Mouse (Mus musculus) 3134 (cell line): Measurements from ENCODE around the gene Gm9803.
A peak's percentile ranks its signal among the peaks of the same experiment; 100 is the strongest.
"Not testable (repeated sequence)": the region's sequence is repeated elsewhere in the genome, so short reads cannot be mapped to it uniquely, and the experiment has no call there.

ENCODE experiments used
- DNase-seq: peaks from one replicate; pipeline ENCODE4 v3.0.0-alpha.2; 2011; ENCODE audit warnings: low spot score; ENCODE audit not compliant: insufficient read length; ENCODE audit errors: extremely low read depth

Gm9803 gene

DNA sequence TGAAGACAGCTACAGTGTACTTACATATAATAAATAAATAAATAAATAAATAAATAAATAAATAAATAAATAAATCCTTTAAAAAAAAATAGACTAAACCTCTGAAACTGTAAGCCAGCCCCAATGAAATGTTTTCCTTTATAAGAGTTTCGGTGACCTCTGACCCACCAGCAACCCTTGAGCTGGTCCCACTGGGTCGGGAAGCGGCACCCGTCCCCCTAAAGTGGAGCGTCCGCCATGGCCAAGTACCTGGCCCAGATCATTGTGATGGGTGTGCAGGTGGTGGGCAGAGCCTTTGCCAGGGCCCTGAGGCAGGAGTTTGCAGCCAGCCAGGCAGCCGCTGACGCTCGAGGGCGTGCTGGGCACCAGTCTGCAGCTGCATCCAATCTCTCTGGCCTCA is at the start of gene Gm9803:
Gene Gm9803 (plus strand): TSS at position 154 of the 400 bp plus-strand sequence.
- DNase-seq = not testable (repeated sequence)

DNA sequence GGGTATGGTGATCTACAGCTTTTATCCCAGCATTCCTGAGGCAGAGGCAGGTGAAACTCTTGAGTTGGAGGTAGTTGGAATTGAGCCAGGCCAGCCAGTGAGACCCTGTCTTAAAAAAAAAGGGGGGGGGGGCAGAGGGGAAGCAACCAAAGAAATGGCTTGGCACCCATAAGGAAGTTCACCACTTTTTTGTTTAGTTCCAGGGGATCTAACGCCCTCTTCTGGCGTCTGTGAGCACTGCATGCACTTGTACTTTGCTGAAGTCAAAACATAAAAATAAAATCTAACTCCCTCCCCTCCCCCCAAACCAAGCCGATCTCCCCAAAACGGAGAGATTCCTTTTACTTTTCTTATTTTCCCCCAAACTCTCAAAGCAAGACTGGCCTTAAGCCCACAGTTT is 48.5 kb upstream of the Gm9803 start:
- no peak for DNase-seq

GRCm38 (mm10) chr10:43477459-43477858 is 46.4 kb upstream of the Gm9803 start:
- no peak for DNase-seq

- peak; percentile 32 for DNase-seq
Measured at GRCm38 (mm10) chr10:43477865-43478681, 45.8 kb upstream of the Gm9803 start.

GRCm38 (mm10) chr10:43478751-43479435 is 45.0 kb upstream of the Gm9803 start, which contains the start of gene Bend3:
Gene Bend3, plus strand, starts transcription at chr10:43478831.
- DNase-seq = peak; percentile 22

DNA sequence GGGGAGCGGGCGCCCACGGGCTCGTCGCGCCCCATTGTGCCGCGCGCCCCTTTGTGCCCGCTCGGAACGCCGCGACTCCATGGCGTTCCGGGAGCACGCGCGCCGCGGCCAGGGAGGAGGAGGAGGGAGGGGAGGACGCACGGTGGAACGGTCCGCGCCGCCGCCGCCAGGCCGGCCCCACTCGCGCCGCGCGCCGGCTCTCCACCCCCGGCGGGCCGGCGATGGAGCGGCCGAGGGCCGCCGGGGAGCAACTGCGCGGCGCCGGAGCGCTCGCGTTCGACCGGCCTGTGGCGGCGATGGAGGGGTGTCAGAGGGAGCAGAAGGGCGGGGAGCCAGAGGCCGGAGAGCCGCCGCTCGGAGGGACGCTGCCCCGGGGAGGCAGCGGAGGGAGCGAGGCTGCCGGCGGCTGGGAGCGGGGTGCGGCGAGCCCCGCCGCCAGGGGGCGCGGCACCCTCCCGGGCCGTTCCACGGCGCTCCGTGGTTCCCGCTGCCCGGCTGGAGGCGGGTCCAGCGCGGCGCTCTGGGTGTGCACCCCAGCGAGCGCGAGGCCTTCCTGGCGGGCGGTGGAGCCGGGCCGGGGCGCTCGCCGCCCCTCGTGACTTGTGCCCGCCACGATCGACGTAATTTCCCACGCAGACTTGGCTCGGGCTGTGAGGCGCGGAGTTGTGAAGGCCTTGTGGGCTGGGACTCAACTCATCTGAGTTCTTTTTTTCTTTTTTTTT is 44.3 kb upstream of the Gm9803 start:
- peak; percentile 91 for DNase-seq

DNA sequence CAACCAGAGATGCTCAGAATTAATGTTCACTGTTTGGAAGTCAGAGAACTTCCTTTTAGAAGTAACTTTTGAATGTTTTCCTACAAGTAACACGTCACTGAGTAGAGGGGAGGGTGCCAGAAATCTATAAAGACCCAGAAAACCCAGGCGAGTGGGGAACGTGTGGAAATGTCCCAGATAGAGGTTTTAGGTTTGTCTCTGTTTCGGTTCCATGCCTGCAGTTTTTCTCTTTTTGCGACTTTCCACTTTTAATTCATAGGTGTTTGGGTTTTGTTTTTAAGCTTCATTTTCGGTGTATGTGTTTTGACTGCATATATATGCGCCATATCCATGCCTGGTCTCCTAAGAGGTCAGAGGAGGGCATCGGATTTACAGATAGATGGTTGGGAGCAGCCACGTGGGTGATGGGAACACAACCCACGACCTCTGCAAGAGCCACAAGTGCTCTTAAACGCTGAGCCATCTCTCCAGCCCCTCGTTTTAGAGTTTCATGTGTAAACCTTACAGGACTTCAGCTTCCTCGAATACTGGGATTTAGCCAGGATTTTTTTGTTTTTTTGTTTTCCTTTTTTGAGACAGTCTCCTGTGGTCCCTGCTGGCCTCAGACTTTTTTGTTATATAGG is 43.5 kb upstream of the Gm9803 start:
- no peak for DNase-seq

- DNase-seq = no peak
Measured at GRCm38 (mm10) chr10:43481179-43481578, 42.7 kb upstream of the Gm9803 start.

- DNase-seq = no peak
Measured at GRCm38 (mm10) chr10:43482021-43482420, 41.9 kb upstream of the Gm9803 start.

DNA sequence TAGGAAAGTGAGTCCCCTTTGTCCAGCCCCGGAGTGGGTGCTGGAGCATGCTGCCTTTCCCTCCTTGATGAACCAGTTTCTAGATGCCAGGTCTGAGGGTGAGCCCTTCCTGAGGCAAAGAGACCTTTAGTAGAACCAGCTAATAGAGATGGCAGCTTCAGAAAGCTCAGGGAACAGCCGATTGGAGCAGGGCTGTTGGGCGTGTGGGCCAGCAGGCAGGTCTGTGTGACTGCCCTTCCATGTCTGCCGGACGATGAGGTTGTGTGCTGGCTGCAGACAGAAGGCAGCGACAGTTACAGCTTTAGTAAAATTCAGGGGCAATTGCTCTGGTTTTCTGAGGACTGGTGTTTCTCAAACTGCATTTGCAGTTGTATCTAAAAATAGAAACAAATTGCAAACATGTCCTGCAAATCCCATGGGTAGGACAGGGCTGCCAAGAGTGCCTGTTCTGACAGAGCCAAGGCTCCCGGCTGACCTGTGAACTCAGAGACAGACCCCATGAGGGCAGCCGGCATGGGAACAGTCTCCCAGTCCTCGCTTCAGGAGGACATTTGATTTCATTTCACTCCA is 40.4 kb upstream of the Gm9803 start:
- no peak for DNase-seq

DNA sequence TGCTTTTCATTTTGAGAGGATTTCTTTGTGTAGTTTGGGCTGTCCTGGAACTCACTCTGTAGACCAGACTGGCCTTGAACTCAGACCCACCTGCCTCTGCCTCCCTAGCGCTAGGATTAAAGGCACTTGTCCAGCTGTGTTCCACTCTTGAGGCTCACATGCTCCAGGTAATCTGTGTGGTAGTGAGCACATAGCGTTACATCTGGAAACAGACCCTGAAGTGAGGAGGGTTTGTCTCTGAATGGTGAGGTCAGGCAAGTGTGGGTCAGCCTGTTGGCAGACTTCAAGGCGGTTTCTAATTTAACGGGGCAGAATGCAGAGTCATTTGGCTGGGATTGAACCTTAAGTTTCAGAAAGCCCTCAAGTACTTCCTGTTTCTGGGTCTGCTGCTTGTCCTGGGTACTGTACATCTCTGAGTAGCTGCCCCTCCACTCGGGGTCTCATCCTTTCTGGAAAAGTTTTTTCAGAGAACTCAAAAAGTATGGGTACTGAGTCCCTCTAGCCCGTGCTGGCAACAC is 38.1 kb upstream of the Gm9803 start:
- no peak for DNase-seq

- DNase-seq = no peak
Measured at GRCm38 (mm10) chr10:43487441-43488010, 36.4 kb upstream of the Gm9803 start.

GRCm38 (mm10) chr10:43488258-43488657 is 35.6 kb upstream of the Gm9803 start:
- DNase-seq = no peak

DNA sequence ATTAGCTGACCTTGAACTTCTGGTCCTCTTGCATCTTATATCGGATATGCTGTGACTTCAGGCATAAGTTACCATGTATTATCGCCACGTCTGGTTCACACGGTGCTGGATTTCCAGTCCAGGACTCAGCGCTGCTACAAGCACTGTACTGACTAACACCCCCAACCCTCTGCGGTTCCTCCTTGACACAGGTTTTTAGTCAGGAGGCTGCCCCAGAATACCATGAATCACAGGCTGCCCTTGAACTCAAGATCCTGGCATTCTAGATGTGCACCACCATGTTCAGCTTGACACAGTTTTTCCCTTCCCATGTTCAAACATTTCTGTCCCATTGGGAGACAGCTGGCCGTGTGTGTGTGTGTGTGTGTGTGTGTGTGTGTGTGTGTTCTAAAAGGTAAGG is 34.7 kb upstream of the Gm9803 start:
- no peak for DNase-seq

DNA sequence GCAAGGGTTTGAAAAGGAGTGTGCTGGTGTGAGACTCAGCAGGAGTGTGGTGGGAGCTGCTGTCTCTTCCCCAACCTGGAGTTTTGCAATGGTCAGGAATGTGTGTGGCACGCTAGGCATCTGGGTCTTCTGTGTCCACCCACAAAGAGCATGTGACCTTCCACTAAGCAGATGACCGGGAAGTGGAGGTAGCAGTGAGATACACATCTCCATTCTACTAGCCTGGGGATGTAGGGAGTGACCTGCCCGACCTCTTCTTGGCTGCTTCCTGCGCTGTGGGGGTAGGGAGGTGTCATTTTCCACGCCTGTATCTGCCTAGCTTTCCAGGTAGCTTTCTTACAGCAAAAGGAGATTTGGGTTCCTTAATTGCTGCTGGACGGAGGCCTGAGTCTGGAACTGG is 34.3 kb upstream of the Gm9803 start:
- peak; percentile 37 for DNase-seq

- DNase-seq = no peak
Measured at GRCm38 (mm10) chr10:43490034-43490433, 33.9 kb upstream of the Gm9803 start.

GRCm38 (mm10) chr10:43490846-43491245 is 33.0 kb upstream of the Gm9803 start:
- DNase-seq = no peak

DNA sequence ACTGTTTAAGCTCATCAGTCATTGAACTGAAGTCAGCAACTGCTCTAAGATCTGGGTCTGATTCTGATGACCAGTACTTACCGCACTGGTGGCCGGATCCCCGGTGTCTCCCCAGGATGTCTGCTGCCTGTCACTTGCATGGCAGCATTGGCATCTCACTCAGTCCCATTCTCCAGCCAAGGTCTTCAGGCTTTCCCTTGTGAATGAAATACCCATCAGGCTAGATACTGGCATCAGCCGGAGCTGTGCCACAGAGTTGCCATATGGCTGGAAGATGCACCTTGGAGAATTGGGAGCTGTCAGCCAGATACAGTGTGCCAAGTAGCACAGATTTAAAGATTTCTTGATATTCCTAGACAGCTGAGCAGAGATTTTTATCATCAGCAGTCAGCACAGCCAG is 21.3 kb upstream of the Gm9803 start:
- no peak for DNase-seq

DNA sequence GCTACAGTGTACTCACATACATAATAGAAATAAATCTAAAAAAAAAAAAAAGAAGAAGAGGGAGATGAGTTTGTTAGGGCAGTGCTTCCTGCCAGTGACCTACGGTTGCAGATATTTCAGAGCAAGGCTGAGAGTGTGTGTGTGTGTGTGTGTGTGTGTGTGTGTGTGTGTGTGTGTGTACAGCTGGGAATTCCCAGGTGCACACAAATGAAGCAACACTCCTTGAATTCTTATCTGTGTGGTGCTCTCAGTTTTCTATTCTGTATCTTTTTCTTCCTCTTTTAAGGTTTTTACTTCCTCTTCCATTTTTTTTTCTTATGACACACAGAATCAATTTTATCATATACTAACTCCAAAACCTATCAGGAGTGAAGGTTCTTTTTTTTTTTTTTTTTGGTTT is 19.6 kb upstream of the Gm9803 start:
- DNase-seq = no peak

DNA sequence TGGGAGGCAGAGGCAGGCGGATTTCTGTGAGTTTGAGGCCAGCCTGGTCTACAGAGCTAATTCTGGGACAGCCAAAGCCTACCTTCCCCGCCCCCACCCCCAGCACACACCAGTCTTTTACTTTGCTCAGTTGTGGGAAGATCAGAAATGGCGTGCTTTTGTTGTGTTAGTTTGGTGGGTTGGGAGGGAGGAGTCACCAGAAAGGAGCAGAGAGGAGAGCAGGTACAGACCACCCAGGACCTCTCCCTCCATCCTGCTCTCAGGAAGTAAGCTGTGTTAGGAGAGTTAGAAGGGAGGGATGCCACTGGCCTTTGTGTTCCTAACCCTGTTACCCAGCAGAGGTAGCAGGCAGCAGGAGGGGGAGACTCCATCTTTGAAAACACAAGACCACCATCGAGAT is 16.8 kb upstream of the Gm9803 start:
- no peak for DNase-seq
